Mouse (Mus musculus) brain, adult 10 weeks (tissue): ENCODE data around the gene Pard3. TPM values are rescaled to one million over a fixed set of nuclear protein-coding genes. Genes with fewer than 3 reads are reported as not detected.

ENCODE experiments used
- polyA plus RNA-seq: library from polyadenylated mRNA; stranded (reverse); fragments of 350-450 nt; fragmentation: Illumina TruSeq; extraction: RNeasy Lipid Tissue Mini Kit (QIAGEN cat#74804); gene quantifications from one replicate; pipeline ENCODE4 v1.2.3, GENCODE M21; 2015; ENCODE audit warnings: low read depth, low replicate concordance

Gene Pard3
- 13.0 TPM for polyA plus RNA-seq

DNA sequence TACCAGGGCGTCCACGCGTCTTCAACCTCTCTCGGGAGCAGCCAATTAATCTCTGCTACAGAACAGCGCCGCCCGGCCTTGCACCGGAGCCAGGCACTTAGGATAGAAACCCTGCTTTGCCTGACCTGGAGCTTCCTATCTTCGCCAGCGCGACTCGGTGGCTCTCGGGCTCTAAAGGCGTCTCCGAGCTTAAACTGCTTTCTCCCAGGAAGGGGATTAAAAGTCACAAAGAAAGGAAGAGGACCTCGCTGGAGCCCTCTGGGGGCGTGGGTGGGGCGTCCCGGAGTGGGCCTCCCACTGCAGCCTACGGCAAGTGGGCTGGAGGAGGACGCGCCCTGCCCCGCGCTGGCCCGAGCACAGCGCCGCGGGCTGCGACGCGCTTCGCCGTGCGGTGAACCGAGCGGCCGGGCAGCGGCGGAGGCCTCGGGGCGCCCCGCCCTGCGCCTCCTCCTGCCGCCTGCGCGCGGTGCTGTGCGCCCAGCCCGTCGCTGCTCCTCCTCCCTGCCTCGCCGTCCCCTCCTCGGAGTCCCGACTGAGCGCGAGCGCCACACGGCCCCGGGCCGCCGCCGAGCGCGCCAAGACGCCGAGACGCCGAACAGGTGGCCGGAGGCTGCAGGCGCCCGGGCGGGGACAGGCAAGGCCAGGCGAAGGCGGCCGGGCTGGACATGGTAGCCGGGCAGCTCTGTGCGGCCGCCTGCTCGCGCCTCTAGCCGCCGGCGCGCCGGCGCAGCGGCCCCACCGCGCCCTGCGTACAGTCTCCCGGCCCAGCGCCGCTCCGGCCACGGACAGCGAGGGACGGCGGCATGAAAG is at the start of gene Pard3:
Gene Pard3 (plus strand): TSS at position 343 of the 810 bp plus-strand sequence.

Other genes with a start within 250 kb of the Pard3 start
- gene Tomm20, start 118.0 kb upstream of the Pard3 start, polyA plus RNA-seq: 191 TPM
- gene Rbm34, start 92.8 kb upstream of the Pard3 start, polyA plus RNA-seq: 21.3 TPM